8 mouse cellular contexts compared by ENCODE assay signal in genomic region chr15:80081801-80082546, GRCm38 (mm10). TPM values are rescaled to one million over a fixed set of nuclear protein-coding genes. Genes with fewer than 3 reads are reported as not detected.
DNase-seq lines count a peak whose midpoint lies in the region; ATAC-seq lines count a peak whose summit lies in the region.

No protein-coding gene starts in this region.

- peak overlapping the region; percentile 70 for H3K4me3 ChIP-seq in hindbrain, embryonic 16.5 days (ENCODE audit: low read length)

- H3K27ac ChIP-seq in hindbrain, embryonic 16.5 days (ENCODE audit: low read depth, low read length) = no peak overlapping the region

- no peak for ATAC-seq in hindbrain, embryonic 16.5 days

- H3K4me2 ChIP-seq in hindbrain, embryonic 16.5 days (ENCODE audit: low read length) = peak overlapping the region; percentile 88

- H3K9me3 ChIP-seq in hindbrain, embryonic 16.5 days (ENCODE audit: control insufficient read depth, low read length) = no peaks in the 10 kb centered on the region

- H3K9ac ChIP-seq in hindbrain, embryonic 16.5 days (ENCODE audit: low read depth, low read length) = peak overlapping the region; percentile 88

- peaks cover 40% of the 10 kb centered on the region for H3K36me3 ChIP-seq in hindbrain, embryonic 16.5 days (ENCODE audit: control insufficient read depth, insufficient read depth, low read length)

- peaks cover 25% of the 10 kb centered on the region for H3K4me1 ChIP-seq in hindbrain, embryonic 16.5 days (ENCODE audit: control insufficient read depth, insufficient read depth, low read depth, low read length)

- peak; percentile 42 for DNase-seq in kidney, postnatal 10 days
- no peak for DNase-seq in kidney, postnatal 25 days
- peak; percentile 84 to 86 for DNase-seq in adrenal gland, postnatal 36 days
- peak; percentile 42 for DNase-seq in naive thymus-derived CD4-positive, alpha-beta T cell, adult 2 months (ENCODE audit: low read depth)
- no peak for DNase-seq in thymus, adult 18-20 months
- no peak for DNase-seq in layer of hippocampus, postnatal 14 days (ENCODE audit: low spot score in 2 of 2)
- DNase-seq in thymus, postnatal 14 days = no peak

- H3K27me3 ChIP-seq in hindbrain, embryonic 16.5 days (replicated peaks; ENCODE audit: control insufficient read depth, insufficient read depth, low read length) = no peaks in the 10 kb centered on the region

- WGBS in hindbrain, embryonic 16.5 days = 5% methylated on average over 11 of the region's 11 CpGs

RNA-seq across cellular contexts. Expression of gene Syngr1, which starts 9.2 kb away (rescaled TPM):
- total RNA-seq in adrenal gland, postnatal 36 days (2021) = 10 to 100 TPM; 28.0 to 31.5 TPM
- polyA plus RNA-seq in hindbrain, embryonic 16.5 days (2015; fragmentation: Nextera tagmentation; extraction: Ambion mirVana) = 78.6 and 80.3 TPM in 2 replicates
- total RNA-seq in layer of hippocampus, postnatal 14 days (2021) = 100 to 1,000 TPM; 462 to 472 TPM

RNA-seq across cellular contexts. Expression of gene Rpl3, which starts 9.7 kb away (rescaled TPM):
- 100 to 1,000 TPM; 602 to 611 TPM for total RNA-seq in adrenal gland, postnatal 36 days (2021)
- polyA plus RNA-seq in hindbrain, embryonic 16.5 days (2015; fragmentation: Nextera tagmentation; extraction: Ambion mirVana) = 523 and 556 TPM in 2 replicates
- total RNA-seq in layer of hippocampus, postnatal 14 days (2021) = 100 to 1,000 TPM; 460 to 491 TPM

RNA-seq across cellular contexts. Expression of gene Tab1, which starts 51.0 kb away (rescaled TPM):
- 10 to 100 TPM; 11.9 to 18.3 TPM for total RNA-seq in adrenal gland, postnatal 36 days (2021)
- polyA plus RNA-seq in hindbrain, embryonic 16.5 days (2015; fragmentation: Nextera tagmentation; extraction: Ambion mirVana) = 37.1 and 39.9 TPM in 2 replicates
- total RNA-seq in layer of hippocampus, postnatal 14 days (2021) = 10 to 100 TPM; 29.7 to 31.4 TPM

Comparison
In these comparisons a context has a peak if more than half of its experiments do, and no peak if none do; other contexts are left out.
1. DNase-seq: peak in kidney, postnatal 10 days (single experiment), adrenal gland, postnatal 36 days (2 of 2) and naive thymus-derived CD4-positive, alpha-beta T cell, adult 2 months (single experiment); none in kidney, postnatal 25 days (0 of 2), thymus, adult 18-20 months (0 of 2), layer of hippocampus, postnatal 14 days (0 of 2) and thymus, postnatal 14 days (single experiment).
2. RNA of gene Syngr1, which starts 9.2 kb away (total RNA-seq): 462 to 472 TPM in layer of hippocampus, postnatal 14 days; 28.0 to 31.5 TPM in adrenal gland, postnatal 36 days; every median in the first group is over 10 times any median in the second.